Mouse (Mus musculus): ENCODE measurements around the gene Fbxl21. TPM values are rescaled to one million over a fixed set of nuclear protein-coding genes. Genes with fewer than 3 reads are reported as not detected.

Gene Fbxl21
- polyA plus RNA-seq, 1 experiment from 2014 or later = 2.8 TPM

DNA sequence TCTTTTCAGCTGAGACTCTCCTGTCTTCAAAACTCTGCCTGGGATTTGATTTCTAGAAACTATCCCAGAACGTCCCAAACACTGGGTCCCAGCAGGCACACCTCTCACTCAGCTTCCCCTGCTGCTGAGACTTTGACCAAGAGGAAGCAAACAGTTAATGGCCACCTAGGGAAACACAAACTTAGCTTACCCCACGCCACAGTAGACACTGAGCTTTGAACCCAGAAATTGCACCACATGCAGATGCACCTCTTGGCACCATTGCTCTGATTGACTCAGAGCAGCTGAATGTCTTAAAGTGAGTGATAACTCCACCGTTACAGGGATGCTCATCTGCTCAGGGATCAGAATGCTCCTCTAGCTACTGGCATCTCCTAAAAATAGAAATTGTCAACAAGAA is 36.5 kb downstream of the Fbxl21 start:
- no peak overlapping the region for H3K4me3 ChIP-seq
- H3K27ac ChIP-seq = no peak overlapping the region
- H3K4me1 ChIP-seq = peaks cover 8% of the 10 kb centered on the region; the same call in 1 of the 2 replicates
- no peaks in the 10 kb centered on the region for H3K27me3 ChIP-seq
- ATAC-seq (ENCODE audit: insufficient number of reproducible peaks, insufficient read depth, low FRiP score, low TSS enrichment, low read depth) = no peak
- H3K9me3 ChIP-seq = no peaks in the 10 kb centered on the region
- H3K9ac ChIP-seq = no peak overlapping the region
- H3K36me3 ChIP-seq = no peaks in the 10 kb centered on the region
- no peak overlapping the region for H3K4me2 ChIP-seq
- 51% methylated on average over 3 of the region's 3 CpGs for WGBS

DNA sequence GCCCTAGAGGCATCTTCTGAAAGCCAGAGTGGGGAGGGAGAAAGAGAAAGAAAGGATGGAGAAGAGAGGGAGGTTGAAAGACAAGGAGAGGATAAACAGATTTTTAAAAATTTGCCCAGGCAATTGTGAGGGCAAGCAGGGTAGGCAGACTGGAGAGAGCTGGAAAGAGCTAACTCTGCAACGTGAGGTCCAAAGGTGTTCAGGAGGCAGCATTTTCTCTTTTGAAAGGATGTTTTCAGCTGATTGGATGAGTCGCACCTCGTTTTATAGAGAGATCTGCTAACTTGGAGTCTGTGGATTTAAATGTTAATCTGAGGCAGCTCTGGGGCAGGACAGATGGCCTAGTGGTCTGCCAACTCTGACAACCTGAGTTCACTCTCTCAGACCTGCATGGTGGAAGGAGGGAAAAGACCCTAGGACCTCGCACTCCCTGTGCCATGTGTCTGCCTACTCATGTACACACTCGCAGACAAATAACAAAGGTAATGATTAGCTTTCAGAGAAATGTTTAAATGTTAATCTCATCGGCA is 37.6 kb downstream of the Fbxl21 start:
- H3K4me2 ChIP-seq = no peak overlapping the region

DNA sequence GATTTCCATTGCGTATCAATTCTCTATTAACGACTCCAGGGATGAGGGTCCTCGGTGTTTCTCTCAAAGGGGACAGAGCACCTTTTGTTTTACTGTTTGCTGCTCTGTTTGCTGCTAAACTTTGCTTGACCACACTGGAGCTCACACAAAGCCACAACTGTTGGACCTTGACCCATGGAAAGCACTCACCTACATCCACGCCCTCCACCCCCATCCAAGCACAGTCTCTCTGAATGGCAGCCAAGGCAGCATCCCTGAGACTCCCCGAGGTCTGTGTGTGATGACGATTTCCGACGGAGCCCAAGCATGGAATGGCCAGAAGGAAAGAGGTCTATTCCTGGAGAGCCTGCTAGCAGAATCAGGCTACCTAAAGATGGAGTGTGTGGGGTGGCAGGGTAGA is 38.9 kb downstream of the Fbxl21 start:
- Histone ChIP-seq H3K36me3 (no peaks in the 10 kb centered on the region), H3K27ac (no peak overlapping the region), H3K4me2 (no peak overlapping the region), H3K9me3 (no peaks in the 10 kb centered on the region), H3K4me1 (no peaks in the 10 kb centered on the region; the same call in 1 of the 2 replicates), H3K4me3 (no peak overlapping the region), H3K27me3 (no peaks in the 10 kb centered on the region), H3K9ac (no peak overlapping the region)
- 53% methylated on average over 8 of the region's 8 CpGs for WGBS
- ATAC-seq (ENCODE audit: insufficient number of reproducible peaks, insufficient read depth, low FRiP score, low TSS enrichment, low read depth) = no peak

More for the DNA sequence above, 37.6 kb downstream of the Fbxl21 start:
- H3K4me1 ChIP-seq = no peaks in the 10 kb centered on the region
- H3K27me3 ChIP-seq = no peaks in the 10 kb centered on the region
- H3K27ac ChIP-seq = no peak overlapping the region
- ATAC-seq (ENCODE audit: insufficient number of reproducible peaks, insufficient read depth, low FRiP score, low TSS enrichment, low read depth) = no peak
- no peak overlapping the region for H3K4me3 ChIP-seq
- WGBS = 86% methylated on average over 6 of the region's 6 CpGs
- H3K36me3 ChIP-seq = no peaks in the 10 kb centered on the region
- no peaks in the 10 kb centered on the region for H3K9me3 ChIP-seq
- no peak overlapping the region for H3K9ac ChIP-seq

DNA sequence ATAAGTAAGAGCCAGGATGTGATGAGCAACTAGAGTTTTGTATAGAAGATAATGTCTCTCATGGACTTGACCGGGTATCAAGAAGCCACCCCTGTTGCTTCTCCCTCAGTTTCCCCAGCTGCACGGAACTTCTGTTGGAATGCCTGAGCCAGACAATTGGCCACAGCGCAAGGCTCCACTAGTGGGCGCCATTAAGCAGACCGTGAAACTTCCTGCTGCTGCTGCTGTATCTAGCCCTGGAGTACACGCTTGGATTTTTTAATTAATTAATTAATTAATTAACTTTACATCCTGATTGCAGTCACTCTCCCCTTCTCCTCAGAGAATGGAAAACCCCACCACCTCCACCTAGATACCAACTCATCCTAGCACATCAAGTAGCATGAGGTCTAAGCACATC is 40.8 kb downstream of the Fbxl21 start:
- Histone ChIP-seq H3K9me3 (no peaks in the 10 kb centered on the region), H3K9ac (no peak overlapping the region), H3K4me3 (no peak overlapping the region), H3K27ac (no peak overlapping the region), H3K4me2 (no peak overlapping the region), H3K36me3 (no peaks in the 10 kb centered on the region), H3K27me3 (no peaks in the 10 kb centered on the region), H3K4me1 (peaks cover 6% of the 10 kb centered on the region)
- ATAC-seq (ENCODE audit: insufficient number of reproducible peaks, insufficient read depth, low FRiP score, low TSS enrichment, low read depth) = no peak
- 39% methylated on average over 6 of the region's 6 CpGs for WGBS

DNA sequence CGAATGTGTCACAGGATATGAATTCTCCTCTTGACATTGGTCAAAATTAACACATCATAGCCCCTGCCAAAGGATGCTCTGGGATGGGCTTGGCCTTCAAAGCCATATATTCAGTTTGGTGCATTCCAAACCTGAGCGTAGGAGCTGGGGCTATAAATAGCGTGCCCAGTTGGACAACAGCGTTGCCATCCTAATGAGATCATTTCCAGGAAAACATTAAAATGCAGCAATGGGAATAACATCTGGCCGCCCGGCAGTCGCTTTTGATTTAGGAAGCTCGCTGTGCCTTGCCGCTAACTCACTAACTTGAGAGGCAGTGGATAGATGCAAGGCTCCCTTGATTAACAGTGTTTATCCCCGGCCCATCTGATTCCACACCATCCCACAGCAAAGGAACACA is 44.1 kb downstream of the Fbxl21 start:
- no peak overlapping the region for H3K9ac ChIP-seq
- no peak for ATAC-seq (ENCODE audit: insufficient number of reproducible peaks, insufficient read depth, low FRiP score, low TSS enrichment, low read depth)
- no peak overlapping the region for H3K4me3 ChIP-seq
- H3K27ac ChIP-seq = no peak overlapping the region
- H3K36me3 ChIP-seq = no peaks in the 10 kb centered on the region
- no peak overlapping the region for H3K4me2 ChIP-seq
- WGBS = 50% methylated on average over 10 of the region's 10 CpGs
- H3K4me1 ChIP-seq = peaks cover 6% of the 10 kb centered on the region
- H3K9me3 ChIP-seq = no peaks in the 10 kb centered on the region
- no peaks in the 10 kb centered on the region for H3K27me3 ChIP-seq

DNA sequence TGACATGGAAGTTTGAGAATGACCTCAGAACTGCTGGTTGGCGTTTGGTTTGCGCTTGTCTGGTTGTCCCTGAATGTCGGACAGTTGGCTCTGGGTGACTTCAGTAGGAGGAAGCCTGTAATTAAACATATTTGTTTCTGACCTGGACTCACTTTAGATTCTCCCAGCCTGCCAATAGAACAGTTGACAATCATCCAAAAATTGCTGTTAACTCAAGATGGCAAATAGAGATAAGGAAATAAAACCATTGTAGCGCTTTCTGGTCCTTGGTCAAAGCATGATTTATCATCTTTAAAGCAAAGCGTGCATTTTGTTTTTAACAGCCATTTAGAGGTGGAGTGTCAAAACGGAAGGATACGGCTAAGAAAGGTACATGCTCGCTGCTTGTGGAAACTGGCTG is 49.4 kb downstream of the Fbxl21 start:
- Histone ChIP-seq H3K27ac (no peak overlapping the region), H3K36me3 (no peaks in the 10 kb centered on the region), H3K27me3 (no peaks in the 10 kb centered on the region), H3K4me3 (no peak overlapping the region), H3K4me1 (peaks cover 41% of the 10 kb centered on the region), H3K4me2 (no peak overlapping the region), H3K9ac (no peak overlapping the region), H3K9me3 (no peaks in the 10 kb centered on the region)
- 83% methylated on average over 8 of the region's 8 CpGs for WGBS
- ATAC-seq (ENCODE audit: insufficient number of reproducible peaks, insufficient read depth, low FRiP score, low TSS enrichment, low read depth) = no peak

DNA sequence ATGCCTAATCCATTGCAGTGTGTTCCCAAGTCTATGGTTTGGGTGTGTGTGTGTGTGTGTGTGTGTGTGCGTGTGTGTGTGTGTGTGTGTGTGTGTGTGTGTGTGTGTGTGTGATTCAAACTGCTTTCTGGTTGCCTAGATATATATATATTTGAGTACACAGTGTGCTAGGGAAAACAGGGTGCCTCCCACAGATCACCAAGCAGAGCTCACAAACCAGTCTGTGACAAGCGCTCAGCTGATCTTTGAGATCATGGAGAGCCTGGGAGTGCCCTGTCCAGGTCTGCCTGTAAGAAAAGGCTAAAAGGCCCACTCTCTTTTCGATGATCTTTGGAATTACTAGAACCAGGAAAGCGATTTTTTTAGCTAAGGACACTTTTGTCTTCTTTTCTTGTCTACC is 52.8 kb downstream of the Fbxl21 start:
- WGBS = 72% methylated on average over 4 of the region's 4 CpGs
- no peaks in the 10 kb centered on the region for H3K27me3 ChIP-seq
- H3K9ac ChIP-seq = no peak overlapping the region
- H3K4me3 ChIP-seq = no peak overlapping the region
- peaks cover 44% of the 10 kb centered on the region for H3K4me1 ChIP-seq
- H3K36me3 ChIP-seq = no peaks in the 10 kb centered on the region
- H3K9me3 ChIP-seq = no peaks in the 10 kb centered on the region
- ATAC-seq (ENCODE audit: insufficient number of reproducible peaks, insufficient read depth, low FRiP score, low TSS enrichment, low read depth) = no peak
- H3K27ac ChIP-seq = 0 out of 2 replicates have a peak overlapping the region, but pooled peaks have one; percentile 83
- no peak overlapping the region for H3K4me2 ChIP-seq

DNA sequence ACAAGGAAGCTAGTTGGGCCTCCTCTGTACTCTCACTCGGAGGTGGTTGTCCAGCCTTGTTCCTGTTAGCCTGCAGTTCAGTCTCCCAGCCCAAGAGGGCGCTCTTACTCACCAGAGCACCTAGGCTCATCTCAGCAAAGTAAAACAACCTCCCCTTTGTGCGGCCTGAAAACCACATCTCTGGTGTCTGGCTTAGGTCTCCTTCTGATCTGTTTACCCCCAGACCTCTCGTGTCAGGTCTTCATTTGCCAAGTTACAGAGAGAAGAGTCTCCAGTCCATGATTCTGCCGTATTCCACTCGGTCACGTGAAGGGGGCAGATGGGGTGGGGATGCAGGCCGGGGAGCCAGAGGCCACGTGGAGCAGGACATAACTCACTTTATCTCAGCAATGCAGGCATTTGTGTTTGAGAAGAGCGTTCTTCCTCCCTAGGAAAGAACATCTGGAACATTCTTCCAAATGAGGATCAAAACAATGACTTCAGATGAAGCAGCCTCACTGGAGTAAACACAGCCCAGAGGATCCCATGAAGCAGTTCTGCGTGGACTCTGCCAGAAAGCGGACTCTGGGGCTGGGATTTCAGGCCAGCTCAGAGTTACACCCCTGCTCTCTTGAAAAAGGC is 53.5 kb downstream of the Fbxl21 start:
- peak overlapping the region; percentile 83 for H3K27ac ChIP-seq
- no peak for ATAC-seq (ENCODE audit: insufficient number of reproducible peaks, insufficient read depth, low FRiP score, low TSS enrichment, low read depth)
- no peak overlapping the region for H3K9ac ChIP-seq
- H3K4me1 ChIP-seq = peaks cover 45% of the 10 kb centered on the region
- H3K4me2 ChIP-seq = no peak overlapping the region
- no peaks in the 10 kb centered on the region for H3K9me3 ChIP-seq
- H3K27me3 ChIP-seq = no peaks in the 10 kb centered on the region
- WGBS = 40% methylated on average over 12 of the region's 12 CpGs
- H3K4me3 ChIP-seq = no peak overlapping the region
- H3K36me3 ChIP-seq = no peaks in the 10 kb centered on the region

DNA sequence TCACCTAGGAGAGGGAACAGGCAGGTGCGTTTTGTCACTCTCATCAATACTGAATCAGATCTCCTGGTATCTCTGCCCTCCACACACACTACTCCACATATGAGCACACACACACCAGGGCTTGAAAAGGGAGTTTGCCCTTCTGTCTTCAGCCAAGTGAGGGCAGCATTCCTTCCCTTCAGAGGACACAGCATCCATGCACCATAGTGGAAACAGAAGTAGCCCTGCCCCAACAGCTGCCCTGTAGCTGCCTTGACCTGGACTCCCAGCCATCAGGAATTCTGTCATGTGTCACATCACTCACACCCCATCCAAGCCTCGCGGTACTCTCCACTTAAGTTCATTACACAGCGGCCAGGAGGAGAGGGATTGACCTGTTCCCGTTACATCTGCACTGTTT is 55.8 kb downstream of the Fbxl21 start:
- no peaks in the 10 kb centered on the region for H3K9me3 ChIP-seq
- peaks cover 51% of the 10 kb centered on the region for H3K4me1 ChIP-seq
- no peak for ATAC-seq (ENCODE audit: insufficient number of reproducible peaks, insufficient read depth, low FRiP score, low TSS enrichment, low read depth)
- no peaks in the 10 kb centered on the region for H3K36me3 ChIP-seq
- H3K27ac ChIP-seq = no peak overlapping the region
- H3K4me3 ChIP-seq = no peak overlapping the region
- WGBS = 75% methylated on average over 5 of the region's 5 CpGs
- no peaks in the 10 kb centered on the region for H3K27me3 ChIP-seq
- no peak overlapping the region for H3K9ac ChIP-seq
- no peak overlapping the region for H3K4me2 ChIP-seq

DNA sequence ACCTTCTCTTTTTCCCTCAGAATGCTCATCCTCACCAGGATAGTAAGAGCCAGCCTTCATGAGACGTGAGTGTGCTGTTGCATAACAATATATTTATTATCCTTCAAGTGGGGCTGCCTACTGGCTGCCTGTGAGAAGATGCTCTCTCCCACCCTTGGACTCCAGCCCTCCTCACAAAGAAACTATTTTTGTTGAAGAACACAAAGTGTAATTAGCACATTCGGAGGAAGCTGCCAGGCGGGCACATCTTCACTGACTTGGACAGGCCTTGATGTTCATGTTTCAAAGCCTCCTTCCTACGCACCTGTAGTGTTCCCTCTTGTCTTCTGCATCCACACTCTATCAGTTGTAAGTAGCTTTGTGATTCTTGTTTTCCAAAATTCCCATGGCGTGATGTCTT is 58.2 kb downstream of the Fbxl21 start:
- WGBS = 75% methylated on average over 5 of the region's 5 CpGs
- H3K36me3 ChIP-seq = no peaks in the 10 kb centered on the region
- ATAC-seq (ENCODE audit: insufficient number of reproducible peaks, insufficient read depth, low FRiP score, low TSS enrichment, low read depth) = no peak
- no peaks in the 10 kb centered on the region for H3K27me3 ChIP-seq
- H3K9ac ChIP-seq = no peak overlapping the region
- H3K27ac ChIP-seq = peak overlapping the region; percentile 95
- no peaks in the 10 kb centered on the region for H3K9me3 ChIP-seq
- no peak overlapping the region for H3K4me2 ChIP-seq
- peaks cover 51% of the 10 kb centered on the region for H3K4me1 ChIP-seq
- no peak overlapping the region for H3K4me3 ChIP-seq

DNA sequence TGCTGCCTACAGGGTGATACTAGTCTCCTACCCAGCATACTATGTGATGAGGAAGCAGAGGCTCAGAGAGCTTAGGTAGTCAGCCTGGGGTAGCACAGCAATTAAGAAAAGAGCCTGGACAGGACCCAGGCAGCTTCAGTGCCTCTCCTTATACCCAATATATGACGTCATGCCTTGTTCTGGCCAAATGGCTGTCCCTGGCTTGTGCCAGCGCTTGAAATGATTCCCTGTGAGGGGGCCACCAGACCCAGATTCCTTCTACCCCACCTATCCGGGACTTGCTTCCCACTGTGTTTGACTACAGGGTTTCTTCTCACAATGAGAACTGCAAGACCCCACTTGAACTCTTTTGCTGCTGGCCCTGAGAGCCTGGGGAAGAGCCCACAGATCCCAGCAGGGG is 59.2 kb downstream of the Fbxl21 start:
- H3K36me3 ChIP-seq = no peaks in the 10 kb centered on the region
- H3K9ac ChIP-seq = no peak overlapping the region
- no peaks in the 10 kb centered on the region for H3K27me3 ChIP-seq
- H3K4me1 ChIP-seq = peaks cover 40% of the 10 kb centered on the region
- peak overlapping the region; percentile 95 for H3K27ac ChIP-seq
- no peak overlapping the region for H3K4me2 ChIP-seq
- ATAC-seq (ENCODE audit: insufficient number of reproducible peaks, insufficient read depth, low FRiP score, low TSS enrichment, low read depth) = no peak
- no peak overlapping the region for H3K4me3 ChIP-seq
- H3K9me3 ChIP-seq = no peaks in the 10 kb centered on the region
- WGBS = 8% methylated on average over 3 of the region's 3 CpGs

DNA sequence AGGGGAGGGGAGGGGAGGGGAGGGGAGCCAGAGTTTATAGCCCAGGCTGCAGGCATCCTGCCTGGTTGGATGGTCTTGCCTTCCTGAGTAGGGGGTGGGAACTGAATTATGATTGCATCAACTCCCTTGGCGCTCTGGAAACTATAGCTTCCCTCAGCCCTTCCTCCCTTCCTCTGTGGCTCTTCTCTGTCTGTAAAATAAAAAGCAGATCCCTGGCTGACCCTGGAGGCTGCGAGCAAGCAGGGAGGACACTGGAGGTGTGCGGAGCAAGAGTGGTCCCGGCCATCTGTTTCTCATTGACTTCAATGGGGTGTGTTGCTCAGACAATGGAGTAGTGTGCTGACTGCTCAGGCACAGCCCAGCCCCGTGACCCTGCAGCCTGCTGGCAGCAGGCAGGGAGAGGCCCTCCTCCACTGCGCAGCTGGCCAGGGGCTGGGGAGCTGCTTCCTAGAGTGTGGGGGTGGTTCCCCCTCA is 59.7 kb downstream of the Fbxl21 start:
- ATAC-seq (ENCODE audit: insufficient number of reproducible peaks, insufficient read depth, low FRiP score, low TSS enrichment, low read depth) = peak; percentile 93
- Histone ChIP-seq H3K9ac (0 out of 2 replicates have a peak overlapping the region, but pooled peaks have one; percentile 27), H3K9me3 (no peaks in the 10 kb centered on the region), H3K4me3 (peak overlapping the region; percentile 6; the same call in 1 of the 2 replicates), H3K36me3 (no peaks in the 10 kb centered on the region), H3K27me3 (no peaks in the 10 kb centered on the region), H3K27ac (peak overlapping the region; percentile 95), H3K4me1 (peaks cover 38% of the 10 kb centered on the region), H3K4me2 (peak overlapping the region; percentile 47)
- WGBS = under 1% methylated on average over 6 of the region's 6 CpGs
